Mouse (Mus musculus) forebrain, embryonic 13.5 days (tissue): Measurements from ENCODE around the gene Dach1. TPM values are rescaled to one million over a fixed set of nuclear protein-coding genes. Genes with fewer than 3 reads are reported as not detected.

Experiments
- ATAC-seq: fragments of 200-750 bp; cut with Nextera tagmentation; 2 replicates; pipeline ENCODE4 v1.8.0; 2017
- H3K27ac ChIP-seq: fragments of 300-500 bp; sonication (generic); 2 replicates; pipeline ENCODE4 v1.5.1; 2015; ENCODE audit warnings: inconsistent platforms, mild to moderate bottlenecking, moderate library complexity
- H3K27me3 ChIP-seq: fragments of 300-500 bp; sonication (generic); 2 replicates; pipeline ENCODE4 v1.6.1; 2015; ENCODE audit warnings: mild to moderate bottlenecking, inconsistent platforms
- H3K36me3 ChIP-seq: fragments of 300-500 bp; sonication (generic); 2 replicates; pipeline ENCODE4 v1.6.1; 2015; ENCODE audit warnings: mild to moderate bottlenecking, inconsistent platforms; ENCODE audit not compliant: poor library complexity, severe bottlenecking
- H3K4me1 ChIP-seq: fragments of 300-500 bp; sonication (generic); 2 replicates; pipeline ENCODE4 v1.6.1; 2015; ENCODE audit warnings: inconsistent platforms
- H3K4me2 ChIP-seq: fragments of 300-500 bp; sonication (generic); 2 replicates; pipeline ENCODE4 v1.6.1; 2015; ENCODE audit warnings: inconsistent platforms, mild to moderate bottlenecking, moderate library complexity
- H3K4me3 ChIP-seq: fragments of 300-500 bp; sonication (generic); 2 replicates; pipeline ENCODE4 v1.5.1; 2015; ENCODE audit warnings: mild to moderate bottlenecking, inconsistent platforms
- H3K9ac ChIP-seq: fragments of 300-500 bp; sonication (generic); 2 replicates; pipeline ENCODE4 v1.6.1; 2015; ENCODE audit warnings: mild to moderate bottlenecking, inconsistent platforms
- H3K9me3 ChIP-seq: fragments of 300-500 bp; sonication (generic); replicated peaks from 2 replicates; pipeline ENCODE4 v1.6.1; 2016; ENCODE audit warnings: inconsistent platforms
- WGBS: fragments of 180-500 bp; shearing (Covaris S2); methylation state at CpG from one replicate; pipeline ENCODE4 v1.1.7; 2015; 5-methylcytosine and 5-hydroxymethylcytosine counted together
- polyA plus RNA-seq: library from polyadenylated mRNA; unstranded; fragments of >200 nt; fragmentation: Nextera tagmentation; extraction: Ambion mirVana; gene quantifications from 2 replicates; pipeline ENCODE4 v1.2.1, GENCODE M21; 2015

The Dach1 gene
- polyA plus RNA-seq, 1 experiment from 2014 or later: 13.4 TPM

DNA sequence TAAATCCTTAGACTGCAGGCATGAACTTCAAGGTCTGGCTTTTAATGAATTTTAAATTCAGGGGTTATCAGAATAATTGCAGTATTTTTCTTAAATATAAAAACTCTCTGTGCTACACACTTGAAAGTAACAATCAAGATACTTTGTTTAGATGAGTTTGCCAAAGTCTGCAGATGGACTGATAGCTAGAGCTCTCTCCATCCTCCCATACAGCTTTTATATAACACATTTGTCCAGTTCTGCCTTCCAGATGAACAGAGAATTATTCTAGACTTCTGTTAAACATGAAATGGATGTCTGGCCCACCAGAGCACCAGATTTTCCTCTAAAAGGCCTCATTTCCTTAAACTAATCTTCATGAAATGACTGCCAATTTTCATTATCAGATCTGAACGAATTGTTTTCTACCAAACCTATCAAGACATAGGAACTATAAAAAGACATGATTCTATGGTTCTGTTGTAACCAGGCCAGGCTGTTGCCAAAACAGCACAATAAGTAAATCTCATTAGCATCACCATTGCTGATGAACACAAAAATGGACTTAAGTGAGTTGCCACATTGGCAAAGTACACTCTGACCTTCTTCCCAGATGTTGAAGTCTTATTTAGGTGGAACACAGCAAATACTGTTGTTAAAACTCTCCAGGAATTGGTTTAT is 167.4 kb downstream of the Dach1 start:
- 38% methylated on average over 1 of the region's 1 CpGs for WGBS
- no peak overlapping the region for H3K4me3 ChIP-seq

DNA sequence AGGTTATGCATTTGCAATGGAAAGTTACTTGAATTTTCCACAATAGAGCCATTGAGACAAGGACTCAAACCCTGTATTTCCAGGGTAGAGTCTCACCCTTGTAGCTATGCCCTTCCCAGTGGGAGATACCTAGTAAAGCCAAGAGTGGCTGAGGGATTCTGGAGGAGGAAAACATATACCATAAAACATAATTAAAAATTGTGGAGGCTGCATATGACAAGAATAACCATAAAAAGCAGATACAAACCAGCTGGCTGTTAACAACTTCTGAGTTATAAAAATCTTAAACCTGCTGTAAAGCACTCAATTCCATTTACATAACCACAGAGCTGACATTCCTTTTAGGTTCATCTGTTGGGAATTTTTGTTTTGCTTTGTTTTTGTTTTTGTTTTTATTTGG is 171.0 kb downstream of the Dach1 start:
- no peaks in the 10 kb centered on the region for H3K36me3 ChIP-seq
- no peak overlapping the region for H3K27ac ChIP-seq
- no peak overlapping the region for H3K9ac ChIP-seq
- no peaks in the 10 kb centered on the region for H3K4me1 ChIP-seq
- no peak overlapping the region for H3K4me2 ChIP-seq
- no peaks in the 10 kb centered on the region for H3K27me3 ChIP-seq
- H3K9me3 ChIP-seq: no peaks in the 10 kb centered on the region
- no peak for ATAC-seq
- H3K4me3 ChIP-seq: no peak overlapping the region

More for the DNA sequence above, 167.4 kb downstream of the Dach1 start:
- Histone ChIP-seq H3K4me2 (no peak overlapping the region), H3K4me1 (no peaks in the 10 kb centered on the region), H3K9ac (no peak overlapping the region), H3K27ac (no peak overlapping the region), H3K36me3 (no peaks in the 10 kb centered on the region), H3K27me3 (no peaks in the 10 kb centered on the region), H3K9me3 (no peaks in the 10 kb centered on the region)
- ATAC-seq: no peak

DNA sequence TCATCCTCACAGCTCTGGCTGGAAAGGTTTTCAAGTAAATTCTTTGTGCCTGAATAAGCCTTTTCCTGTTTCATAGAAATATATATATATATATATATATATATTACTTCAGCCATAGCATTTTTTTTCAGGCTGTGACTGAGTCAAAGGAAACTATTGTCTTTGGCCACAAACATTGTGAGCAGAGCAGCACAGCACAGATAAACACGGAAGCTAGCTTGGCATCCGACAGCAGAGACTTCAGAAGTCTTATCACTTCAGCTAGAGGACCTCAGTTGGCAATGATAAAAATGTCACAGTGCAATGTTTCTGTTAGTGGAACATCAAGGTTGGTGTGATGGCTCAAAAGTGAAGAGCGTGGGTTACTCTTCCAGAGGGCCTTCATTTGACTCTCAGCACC is 186.3 kb downstream of the Dach1 start:
- Histone ChIP-seq H3K27me3 (0 out of 2 replicates have a peak, but pooled peaks cover 4% of the 10 kb centered on the region), H3K9ac (no peak overlapping the region), H3K27ac (no peak overlapping the region), H3K36me3 (no peaks in the 10 kb centered on the region), H3K4me2 (no peak overlapping the region), H3K4me3 (no peak overlapping the region), H3K4me1 (peaks cover 21% of the 10 kb centered on the region), H3K9me3 (no peaks in the 10 kb centered on the region)
- no peak for ATAC-seq
- WGBS: 77% methylated on average over 3 of the region's 3 CpGs

DNA sequence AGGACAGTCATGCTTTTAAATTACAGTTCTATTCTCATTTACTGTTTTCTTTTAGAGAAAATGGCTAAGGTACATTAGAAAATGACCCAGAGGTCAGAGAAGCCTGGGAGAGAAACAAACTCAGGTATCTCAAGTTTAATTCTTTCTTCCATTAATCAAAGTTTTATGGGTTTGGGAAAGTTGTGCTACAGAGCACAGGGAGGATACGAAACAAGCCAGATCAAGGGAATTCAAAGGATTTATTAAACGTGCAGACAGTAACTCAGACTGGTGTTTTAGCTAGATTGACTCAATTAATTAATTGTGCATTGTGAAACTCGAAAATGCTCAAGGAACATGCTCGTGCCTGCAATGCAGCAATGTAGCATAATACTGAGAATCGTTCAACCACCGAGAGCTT is 186.9 kb downstream of the Dach1 start:
- 0 out of 2 replicates have a peak, but pooled peaks cover 4% of the 10 kb centered on the region for H3K27me3 ChIP-seq
- H3K9ac ChIP-seq: no peak overlapping the region
- ATAC-seq: no peak
- no peaks in the 10 kb centered on the region for H3K9me3 ChIP-seq
- H3K36me3 ChIP-seq: no peaks in the 10 kb centered on the region
- H3K27ac ChIP-seq: no peak overlapping the region
- WGBS: 43% methylated on average over 6 of the region's 6 CpGs
- H3K4me3 ChIP-seq: no peak overlapping the region
- no peak overlapping the region for H3K4me2 ChIP-seq
- peaks cover 21% of the 10 kb centered on the region for H3K4me1 ChIP-seq

DNA sequence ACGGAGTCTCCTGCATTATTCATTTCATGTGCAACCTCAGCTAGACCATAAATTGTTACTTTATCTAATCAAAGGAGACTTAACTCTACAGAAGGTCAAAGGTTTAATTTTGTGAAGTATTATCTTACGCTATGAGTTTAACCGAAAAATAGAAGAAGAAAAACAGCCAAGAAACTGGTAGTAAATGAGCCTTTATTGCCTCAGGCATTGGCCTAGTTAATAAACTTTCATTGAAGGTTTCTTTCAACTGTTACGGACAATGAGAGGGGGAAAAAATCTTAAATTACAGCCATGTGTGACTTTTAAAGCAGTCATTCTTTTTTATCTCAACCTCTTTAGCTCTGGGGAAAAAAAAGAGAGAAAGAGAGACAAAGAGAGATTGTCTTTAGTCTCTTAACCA is 188.7 kb downstream of the Dach1 start:
- 20% methylated on average over 4 of the region's 4 CpGs for WGBS
- Histone ChIP-seq H3K9me3 (no peaks in the 10 kb centered on the region), H3K4me1 (peaks cover 35% of the 10 kb centered on the region), H3K27ac (no peak overlapping the region), H3K27me3 (0 out of 2 replicates have a peak, but pooled peaks cover 4% of the 10 kb centered on the region), H3K4me3 (no peak overlapping the region), H3K36me3 (no peaks in the 10 kb centered on the region), H3K4me2 (no peak overlapping the region), H3K9ac (no peak overlapping the region)
- no peak for ATAC-seq

DNA sequence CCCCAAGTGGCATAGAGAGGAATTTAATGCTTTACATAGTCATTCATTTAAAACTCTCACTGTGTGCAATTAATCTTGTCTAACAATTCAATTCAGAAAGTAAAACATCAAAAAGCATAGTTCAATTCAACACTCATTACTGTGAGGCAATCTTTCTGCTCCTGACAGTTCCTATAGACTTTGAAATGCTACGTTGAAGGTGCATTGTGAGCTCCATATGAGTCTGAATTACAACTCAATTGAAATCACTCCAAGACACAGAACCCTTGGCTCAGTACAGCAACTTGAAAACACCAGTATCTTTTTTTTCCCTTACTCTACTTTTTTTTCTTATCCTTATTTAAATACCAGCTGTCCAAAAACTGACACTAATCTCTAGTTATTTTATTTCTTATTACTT is 193.5 kb downstream of the Dach1 start:
- no peaks in the 10 kb centered on the region for H3K9me3 ChIP-seq
- H3K9ac ChIP-seq: no peak overlapping the region
- H3K27ac ChIP-seq: no peak overlapping the region
- H3K36me3 ChIP-seq: no peaks in the 10 kb centered on the region
- peaks cover 35% of the 10 kb centered on the region for H3K4me1 ChIP-seq
- WGBS: 0% methylated on average over 1 of the region's 1 CpGs
- no peak overlapping the region for H3K4me2 ChIP-seq
- ATAC-seq: peak; percentile 77
- H3K27me3 ChIP-seq: no peaks in the 10 kb centered on the region
- H3K4me3 ChIP-seq: no peak overlapping the region

DNA sequence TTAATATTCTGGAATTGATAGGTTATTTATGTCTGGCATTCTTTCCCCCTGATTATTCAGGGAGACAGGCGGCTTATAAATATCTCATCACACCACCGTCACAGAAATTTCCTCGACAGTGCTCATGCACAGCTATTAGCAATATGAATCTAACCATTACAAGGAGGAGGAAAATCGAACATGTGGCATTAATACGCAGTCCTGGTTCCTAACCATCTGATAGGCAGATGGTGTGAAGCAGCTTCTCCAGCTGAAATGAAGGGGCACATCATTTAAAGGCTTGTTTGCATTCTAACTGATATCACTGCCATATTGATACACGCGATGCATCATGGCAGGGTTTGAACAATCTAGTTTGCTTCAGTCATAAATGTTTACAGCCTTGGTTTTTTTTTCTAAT is 194.1 kb downstream of the Dach1 start:
- 46% methylated on average over 7 of the region's 7 CpGs for WGBS
- H3K27ac ChIP-seq: 0 out of 2 replicates have a peak overlapping the region, but pooled peaks have one; percentile 14
- no peak overlapping the region for H3K4me3 ChIP-seq
- ATAC-seq: peak; percentile 57; the same call in 1 of the 2 replicates
- peaks cover 31% of the 10 kb centered on the region for H3K4me1 ChIP-seq
- H3K36me3 ChIP-seq: no peaks in the 10 kb centered on the region
- H3K9ac ChIP-seq: no peak overlapping the region
- no peak overlapping the region for H3K4me2 ChIP-seq
- H3K27me3 ChIP-seq: no peaks in the 10 kb centered on the region
- H3K9me3 ChIP-seq: no peaks in the 10 kb centered on the region

DNA sequence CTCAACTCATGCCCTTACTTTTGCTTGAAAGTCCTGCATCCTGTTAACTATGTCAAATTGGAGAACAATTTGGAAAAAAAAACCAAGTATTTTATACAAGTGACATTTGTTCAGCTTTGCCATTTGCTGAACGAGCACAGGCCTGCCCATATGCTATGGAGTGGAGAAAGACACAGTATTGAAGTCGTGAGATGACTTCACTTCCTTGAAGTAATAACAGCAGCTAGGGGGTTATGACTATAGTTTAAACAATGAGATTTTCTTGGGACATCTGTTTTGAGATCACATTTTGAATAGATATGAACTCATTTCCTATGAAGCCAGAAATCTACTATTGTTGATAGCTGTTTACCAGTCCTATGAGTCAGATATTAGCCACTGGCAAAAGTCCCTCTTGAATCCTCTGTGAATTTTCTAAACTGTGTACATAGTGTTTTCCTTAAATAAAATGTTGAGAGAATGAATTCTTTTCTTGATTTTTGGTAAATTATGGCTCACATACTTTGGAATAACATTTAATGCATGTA is 205.0 kb downstream of the Dach1 start:
- Histone ChIP-seq H3K36me3 (no peaks in the 10 kb centered on the region), H3K4me2 (no peak overlapping the region), H3K9me3 (no peaks in the 10 kb centered on the region), H3K4me1 (peaks cover 18% of the 10 kb centered on the region), H3K27me3 (no peaks in the 10 kb centered on the region), H3K4me3 (no peak overlapping the region), H3K9ac (no peak overlapping the region), H3K27ac (no peak overlapping the region)
- 74% methylated on average over 2 of the region's 2 CpGs for WGBS
- ATAC-seq: no peak

DNA sequence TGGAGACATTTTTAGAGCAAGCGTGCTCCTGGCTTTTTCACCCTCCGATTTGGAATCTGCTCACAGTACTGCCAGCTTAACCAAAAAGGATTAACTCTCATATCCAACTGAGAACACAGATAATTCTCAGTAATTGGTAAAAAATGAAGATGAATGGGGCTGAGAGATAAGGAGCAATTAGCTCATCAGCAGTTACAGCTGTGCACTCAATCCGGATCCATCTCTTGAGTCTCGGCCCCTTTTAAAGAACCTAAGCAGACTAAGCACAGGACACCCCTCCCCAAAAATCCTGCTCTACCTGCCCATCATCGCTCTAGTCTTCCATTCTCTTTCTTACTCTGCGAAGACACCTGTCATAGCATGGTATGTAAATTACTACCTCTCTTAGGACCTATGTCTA is 205.9 kb downstream of the Dach1 start:
- ATAC-seq: no peak
- no peaks in the 10 kb centered on the region for H3K9me3 ChIP-seq

DNA sequence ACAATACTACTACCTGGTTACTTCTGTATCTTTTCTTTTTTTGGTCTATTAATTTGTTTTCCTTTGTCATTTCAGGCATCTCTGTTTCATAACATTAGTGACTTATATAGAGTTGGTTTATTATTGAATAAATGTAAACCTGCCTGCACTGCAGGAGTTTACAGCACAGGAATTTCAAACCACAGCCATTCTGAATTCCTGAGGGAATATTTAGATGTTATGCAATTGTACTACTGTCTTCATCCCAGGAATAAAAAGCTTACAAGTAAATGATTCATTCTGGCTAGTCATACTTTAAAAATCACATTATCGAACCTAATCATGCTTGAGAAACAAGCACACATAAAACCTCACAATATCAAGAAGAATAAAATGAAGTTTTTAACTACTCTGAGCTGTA is 213.2 kb downstream of the Dach1 start:
- Histone ChIP-seq H3K9me3 (no peaks in the 10 kb centered on the region), H3K4me1 (peaks cover 20% of the 10 kb centered on the region), H3K27ac (no peak overlapping the region), H3K9ac (no peak overlapping the region), H3K36me3 (no peaks in the 10 kb centered on the region), H3K4me3 (no peak overlapping the region), H3K4me2 (no peak overlapping the region), H3K27me3 (no peaks in the 10 kb centered on the region)
- 89% methylated on average over 1 of the region's 1 CpGs for WGBS
- ATAC-seq: no peak

More for the DNA sequence above, 205.9 kb downstream of the Dach1 start:
- WGBS: 50% methylated on average over 6 of the region's 6 CpGs
- no peak overlapping the region for H3K27ac ChIP-seq
- no peak overlapping the region for H3K4me3 ChIP-seq
- peaks cover 18% of the 10 kb centered on the region for H3K4me1 ChIP-seq
- H3K9ac ChIP-seq: no peak overlapping the region
- H3K4me2 ChIP-seq: no peak overlapping the region
- no peaks in the 10 kb centered on the region for H3K27me3 ChIP-seq
- no peaks in the 10 kb centered on the region for H3K36me3 ChIP-seq

DNA sequence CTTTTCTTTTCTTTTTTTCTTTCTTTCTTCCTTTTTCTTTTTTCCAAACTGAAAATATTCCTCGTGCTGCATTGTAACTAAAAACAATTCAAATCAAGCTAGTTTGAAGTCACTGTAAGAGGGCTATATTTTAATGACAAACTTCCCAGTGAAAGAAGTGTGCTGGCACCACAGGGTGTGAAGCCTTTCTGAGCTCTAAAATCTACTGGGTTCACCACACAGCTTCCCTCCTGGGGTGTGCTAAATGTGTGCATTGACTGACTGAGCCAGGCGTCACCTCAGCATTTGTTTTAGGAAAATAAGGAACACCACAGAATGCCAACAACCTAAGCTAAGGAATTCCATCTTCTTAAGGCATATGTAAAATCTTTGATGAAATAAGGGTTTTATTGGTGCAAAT is 224.1 kb downstream of the Dach1 start:
- Histone ChIP-seq H3K27ac (no peak overlapping the region), H3K4me2 (no peak overlapping the region), H3K9me3 (no peaks in the 10 kb centered on the region), H3K27me3 (no peaks in the 10 kb centered on the region), H3K4me1 (peaks cover 8% of the 10 kb centered on the region), H3K4me3 (no peak overlapping the region), H3K9ac (no peak overlapping the region), H3K36me3 (no peaks in the 10 kb centered on the region)
- 25% methylated on average over 2 of the region's 2 CpGs for WGBS
- ATAC-seq: no peak

DNA sequence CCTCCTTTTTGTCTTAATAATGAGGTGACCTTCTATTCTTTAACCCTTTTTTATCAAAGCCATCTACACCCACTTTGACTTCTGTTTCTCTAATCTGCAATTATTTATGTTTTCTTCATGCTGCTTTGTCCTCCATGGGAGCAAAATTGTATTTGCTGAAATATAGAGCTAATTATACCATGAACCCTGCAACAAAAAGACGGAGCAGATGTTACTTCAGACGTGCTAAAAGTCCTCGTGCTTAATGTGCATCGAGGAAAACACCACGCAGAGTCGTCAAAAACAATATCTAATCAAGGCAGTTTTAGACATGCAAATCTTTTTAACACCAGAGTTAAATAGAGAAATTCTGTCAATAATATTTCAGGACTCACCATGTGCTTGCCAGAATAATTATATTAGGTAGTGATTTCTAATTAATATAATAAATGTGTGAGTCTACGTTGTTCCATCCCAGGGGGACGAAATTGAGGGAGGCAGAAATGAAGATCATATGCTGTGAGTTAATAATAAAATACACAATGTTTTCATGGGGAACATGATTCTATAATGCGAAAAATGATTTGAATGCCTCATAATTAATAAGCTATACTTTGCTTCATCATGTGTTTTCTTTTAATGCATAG is 224.8 kb downstream of the Dach1 start:
- Histone ChIP-seq H3K4me3 (no peak overlapping the region), H3K27ac (no peak overlapping the region), H3K4me2 (no peak overlapping the region), H3K36me3 (no peaks in the 10 kb centered on the region), H3K9ac (no peak overlapping the region), H3K9me3 (no peaks in the 10 kb centered on the region), H3K4me1 (peaks cover 8% of the 10 kb centered on the region), H3K27me3 (no peaks in the 10 kb centered on the region)
- ATAC-seq: peak; percentile 72; the same call in 1 of the 2 replicates
- WGBS: 38% methylated on average over 9 of the region's 9 CpGs
